Mouse (Mus musculus) lung, adult 2 months (tissue): Measurements from ENCODE around the gene Hist1h4k.
"Not testable (repeated sequence)": the region's sequence is repeated elsewhere in the genome, so short reads cannot be mapped to it uniquely, and the experiment has no call there.

Source experiments
- CTCF ChIP-seq: fragments of 200-500 bp; IDR thresholded peaks from 2 replicates; pipeline ENCODE4 v1.5.1; 2011; ENCODE audit warnings: mild to moderate bottlenecking, low read length, control low read depth; ENCODE audit not compliant: insufficient read depth
- POLR2A ChIP-seq: fragments of 200-500 bp; IDR thresholded peaks from 2 replicates; pipeline ENCODE4 v1.6.1; 2011; ENCODE audit warnings: low read depth, mild to moderate bottlenecking, control low read depth, low read length, borderline replicate concordance; ENCODE audit errors: extremely low read depth

DNA sequence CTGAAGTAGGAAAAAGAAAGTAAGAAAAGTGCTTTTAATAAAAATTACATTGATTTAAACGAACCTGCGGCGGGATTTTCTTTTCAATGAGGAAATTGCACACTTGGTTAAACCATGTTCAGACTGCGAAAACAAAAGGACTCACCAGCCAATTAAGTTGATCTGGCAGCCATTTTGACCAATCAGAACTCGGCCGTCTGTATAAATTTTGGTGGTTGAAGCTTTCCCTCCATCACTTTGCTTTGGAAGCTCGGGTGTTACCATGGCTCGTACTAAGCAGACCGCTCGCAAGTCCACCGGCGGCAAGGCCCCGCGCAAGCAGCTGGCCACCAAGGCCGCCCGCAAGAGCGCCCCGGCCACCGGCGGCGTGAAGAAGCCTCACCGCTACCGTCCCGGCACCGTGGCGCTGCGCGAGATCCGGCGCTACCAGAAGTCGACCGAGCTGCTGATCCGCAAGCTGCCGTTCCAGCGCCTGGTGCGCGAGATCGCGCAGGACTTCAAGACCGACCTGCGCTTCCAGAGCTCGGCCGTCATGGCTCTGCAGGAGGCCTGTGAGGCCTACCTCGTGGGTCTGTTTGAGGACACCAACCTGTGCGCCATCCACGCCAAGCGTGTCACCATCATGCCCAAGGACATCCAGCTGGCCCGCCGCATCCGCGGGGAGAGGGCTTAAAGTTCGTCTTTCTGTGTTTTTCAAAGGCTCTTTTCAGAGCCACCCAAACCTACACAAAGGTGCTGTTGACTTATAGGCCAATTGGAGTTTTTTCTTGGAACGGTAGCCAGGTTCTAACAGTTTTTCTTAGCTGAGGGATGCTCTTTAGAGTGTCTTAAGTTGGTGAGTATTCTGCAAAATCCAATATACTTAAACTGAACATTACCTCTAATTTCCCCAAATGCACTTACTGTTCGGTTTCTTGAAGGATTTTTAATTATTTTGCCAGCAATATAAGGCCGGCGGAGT lies 32.6 kb downstream of the Hist1h4k start, which contains the start of gene Hist1h3h:
- not testable (repeated sequence) for TF ChIP-seq CTCF, POLR2A
